Mouse (Mus musculus): ENCODE data around the gene Slc28a1. TPM values are rescaled to one million over a fixed set of nuclear protein-coding genes. Genes with fewer than 3 reads are reported as not detected.
"Not testable (repeated sequence)": the region's sequence is repeated elsewhere in the genome, so short reads cannot be mapped to it uniquely, and the experiment has no call there.

The Slc28a1 gene
- polyA plus RNA-seq, 1 experiment from 2014 or later, result 0.51 TPM

GRCm38 (mm10) chr7:81149759-81150158 is 35.2 kb downstream of the Slc28a1 start:
- Histone ChIP-seq H3K4me2 (peak overlapping the region; percentile 47), H3K27me3 (replicated peaks) (no peaks in the 10 kb centered on the region; the same call in 1 of the 2 replicates), H3K9me3 (replicated peaks) (peaks cover 5% of the 10 kb centered on the region; the same call in 1 of the 2 replicates), H3K4me3 (no peak overlapping the region), H3K9ac (no peak overlapping the region), H3K27ac (no peak overlapping the region), H3K4me1 (peaks cover 12% of the 10 kb centered on the region), H3K36me3 (no peaks in the 10 kb centered on the region)
- WGBS (ENCODE audit: insufficient replicate concordance), result 40% methylated on average over 11 of the region's 11 CpGs
- ATAC-seq, result peak; percentile 79

DNA sequence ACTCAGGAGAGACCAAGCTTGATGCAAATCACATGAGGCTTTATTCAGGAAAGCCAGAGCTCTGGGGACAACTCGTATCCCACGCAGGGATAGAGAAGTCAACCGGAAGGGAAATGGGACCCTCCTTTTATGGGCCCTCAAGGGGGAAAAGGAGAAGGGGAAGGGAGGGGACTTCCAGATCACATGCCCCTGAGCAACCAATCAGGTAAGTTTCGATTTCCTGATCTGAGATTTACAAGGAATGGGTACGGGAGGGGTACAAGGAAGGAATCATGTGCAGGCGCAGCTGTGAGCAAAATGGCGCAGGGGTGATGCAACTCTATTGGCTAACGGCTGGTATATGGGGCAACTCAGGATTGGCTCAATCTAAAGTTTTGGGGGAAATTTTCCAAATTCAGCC is 36.6 kb downstream of the Slc28a1 start:
- Histone ChIP-seq H3K4me2 (no peak overlapping the region), H3K4me3 (no peak overlapping the region), H3K4me1 (peaks cover 12% of the 10 kb centered on the region), H3K27me3 (replicated peaks) (no peaks in the 10 kb centered on the region), H3K27ac (no peak overlapping the region), H3K9me3 (replicated peaks) (peaks cover 5% of the 10 kb centered on the region; the same call in 1 of the 2 replicates), H3K9ac (no peak overlapping the region), H3K36me3 (no peaks in the 10 kb centered on the region)
- ATAC-seq, result no peak
- 84% methylated on average over 8 of the region's 8 CpGs for WGBS (ENCODE audit: insufficient replicate concordance)

- no peaks in the 10 kb centered on the region for H3K36me3 ChIP-seq
- ATAC-seq, result no peak
- 85% methylated on average over 10 of the region's 10 CpGs for WGBS (ENCODE audit: insufficient replicate concordance)
- no peak overlapping the region for H3K27ac ChIP-seq
- no peak overlapping the region for H3K4me3 ChIP-seq
- H3K9me3 ChIP-seq (replicated peaks), result peaks cover 5% of the 10 kb centered on the region; the same call in 1 of the 2 replicates
- no peak overlapping the region for H3K9ac ChIP-seq
- no peak overlapping the region for H3K4me2 ChIP-seq
- H3K27me3 ChIP-seq (replicated peaks), result 0 out of 2 replicates have a peak, but pooled peaks cover 5% of the 10 kb centered on the region
- peaks cover 12% of the 10 kb centered on the region for H3K4me1 ChIP-seq
Observed at GRCm38 (mm10) chr7:81152306-81152705, 37.7 kb downstream of the Slc28a1 start.

- Histone ChIP-seq H3K36me3 (no peaks in the 10 kb centered on the region), H3K27me3 (replicated peaks) (0 out of 2 replicates have a peak, but pooled peaks cover 8% of the 10 kb centered on the region), H3K9ac (no peak overlapping the region), H3K4me3 (no peak overlapping the region), H3K4me2 (no peak overlapping the region), H3K9me3 (replicated peaks) (peaks cover 5% of the 10 kb centered on the region; the same call in 1 of the 2 replicates), H3K27ac (no peak overlapping the region), H3K4me1 (peaks cover 12% of the 10 kb centered on the region)
- ATAC-seq, result no peak
- 64% methylated on average over 7 of the region's 7 CpGs for WGBS (ENCODE audit: insufficient replicate concordance)
Observed at GRCm38 (mm10) chr7:81152826-81153225, 38.2 kb downstream of the Slc28a1 start.

DNA sequence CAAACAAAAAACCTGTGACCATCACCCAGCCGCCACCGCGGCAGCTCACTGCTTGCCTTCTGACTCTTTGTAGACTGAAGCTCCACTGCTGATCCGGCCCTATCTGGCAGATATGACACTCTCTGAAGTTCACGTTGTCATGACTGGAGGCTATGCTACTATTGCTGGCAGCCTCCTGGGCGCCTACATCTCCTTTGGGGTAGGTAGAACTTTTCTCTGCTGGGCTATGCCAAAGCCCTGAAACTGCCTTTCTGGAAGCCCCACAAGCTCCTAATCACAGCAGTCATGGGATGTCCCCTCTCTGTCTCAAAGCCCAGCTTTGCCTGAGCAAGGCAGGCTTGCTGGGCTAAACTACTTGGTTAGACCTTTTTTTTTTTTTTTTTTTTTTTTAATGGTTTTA is 38.7 kb downstream of the Slc28a1 start:
- no peak for ATAC-seq
- Histone ChIP-seq H3K9me3 (replicated peaks) (peaks cover 5% of the 10 kb centered on the region; the same call in 1 of the 2 replicates), H3K4me2 (no peak overlapping the region), H3K36me3 (no peaks in the 10 kb centered on the region), H3K4me1 (peaks cover 12% of the 10 kb centered on the region), H3K27me3 (replicated peaks) (0 out of 2 replicates have a peak, but pooled peaks cover 8% of the 10 kb centered on the region), H3K27ac (no peak overlapping the region), H3K4me3 (no peak overlapping the region), H3K9ac (no peak overlapping the region)
- 71% methylated on average over 6 of the region's 6 CpGs for WGBS (ENCODE audit: insufficient replicate concordance)

DNA sequence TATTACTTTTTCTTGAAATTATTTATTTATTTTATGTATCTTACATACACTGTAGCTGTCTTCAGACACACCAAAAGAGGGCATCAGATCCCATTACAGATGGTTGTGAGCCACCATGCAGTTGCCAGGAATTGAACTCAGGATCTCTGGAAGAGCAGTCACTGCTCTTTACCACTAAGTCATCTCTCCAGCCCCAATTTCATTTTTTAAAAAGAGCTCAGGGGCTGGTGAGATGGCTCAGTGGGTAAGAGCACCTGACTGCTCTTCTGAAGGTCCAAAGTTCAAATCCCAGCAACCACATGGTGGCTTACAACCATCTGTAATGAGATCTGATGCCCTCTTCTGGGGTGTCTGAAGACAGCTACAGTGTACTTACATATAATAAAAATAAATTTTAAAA is 39.6 kb downstream of the Slc28a1 start:
- not testable (repeated sequence) for H3K27me3 ChIP-seq (replicated peaks); H3K4me3 ChIP-seq; H3K9me3 ChIP-seq (replicated peaks); H3K36me3 ChIP-seq; H3K4me2 ChIP-seq; H3K9ac ChIP-seq; H3K27ac ChIP-seq; ATAC-seq
- H3K4me1 ChIP-seq, result peaks cover 16% of the 10 kb centered on the region

GRCm38 (mm10) chr7:81154960-81155359 is 40.4 kb downstream of the Slc28a1 start:
- peaks cover 5% of the 10 kb centered on the region; the same call in 1 of the 2 replicates for H3K9me3 ChIP-seq (replicated peaks)
- 1% methylated on average over 3 of the region's 3 CpGs for WGBS (ENCODE audit: insufficient replicate concordance)
- no peaks in the 10 kb centered on the region for H3K36me3 ChIP-seq
- no peak overlapping the region for H3K9ac ChIP-seq
- ATAC-seq, result peak; percentile 52; the same call in 1 of the 2 replicates
- no peak overlapping the region for H3K4me3 ChIP-seq
- peaks cover 9% of the 10 kb centered on the region for H3K4me1 ChIP-seq
- H3K27me3 ChIP-seq (replicated peaks), result 0 out of 2 replicates have a peak, but pooled peaks cover 8% of the 10 kb centered on the region
- no peak overlapping the region for H3K4me2 ChIP-seq
- no peak overlapping the region for H3K27ac ChIP-seq

DNA sequence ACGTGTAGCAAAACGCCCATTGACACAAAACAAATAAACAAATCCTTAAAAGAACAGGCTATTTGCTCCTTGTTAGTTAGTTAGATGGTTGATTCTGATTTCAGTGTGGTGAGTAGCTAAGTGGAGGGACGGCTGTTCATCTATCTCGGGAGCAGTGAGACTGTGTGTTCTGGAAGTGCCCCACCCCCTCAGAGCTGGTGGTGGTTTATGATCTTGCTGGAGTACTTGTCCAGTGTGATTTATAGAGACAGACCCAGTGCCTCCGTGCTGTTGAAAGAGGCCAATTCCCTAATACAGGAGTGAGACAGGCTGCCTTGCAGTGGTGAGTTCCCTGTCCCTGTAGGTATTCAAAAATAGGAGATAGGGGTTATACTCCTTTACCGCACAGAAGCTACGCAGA is 44.3 kb downstream of the Slc28a1 start:
- H3K4me2 ChIP-seq, result no peak overlapping the region
- H3K9me3 ChIP-seq (replicated peaks), result no peaks in the 10 kb centered on the region
- 0 out of 2 replicates have a peak, but pooled peaks cover 8% of the 10 kb centered on the region for H3K27me3 ChIP-seq (replicated peaks)
- H3K36me3 ChIP-seq, result no peaks in the 10 kb centered on the region
- peaks cover 4% of the 10 kb centered on the region; the same call in 1 of the 2 replicates for H3K4me1 ChIP-seq
- no peak overlapping the region for H3K27ac ChIP-seq
- no peak overlapping the region for H3K4me3 ChIP-seq
- no peak for ATAC-seq
- no peak overlapping the region for H3K9ac ChIP-seq
- WGBS (ENCODE audit: insufficient replicate concordance), result 60% methylated on average over 7 of the region's 7 CpGs

- no peaks in the 10 kb centered on the region for H3K36me3 ChIP-seq
- ATAC-seq, result no peak
- H3K9ac ChIP-seq, result no peak overlapping the region
- no peak overlapping the region for H3K27ac ChIP-seq
- H3K27me3 ChIP-seq (replicated peaks), result 0 out of 2 replicates have a peak, but pooled peaks cover 8% of the 10 kb centered on the region
- H3K4me2 ChIP-seq, result no peak overlapping the region
- 61% methylated on average over 9 of the region's 9 CpGs for WGBS (ENCODE audit: insufficient replicate concordance)
- H3K9me3 ChIP-seq (replicated peaks), result no peaks in the 10 kb centered on the region
- H3K4me1 ChIP-seq, result peaks cover 4% of the 10 kb centered on the region; the same call in 1 of the 2 replicates
- H3K4me3 ChIP-seq, result no peak overlapping the region
Observed at GRCm38 (mm10) chr7:81161666-81162065, 47.1 kb downstream of the Slc28a1 start.

- Histone ChIP-seq H3K27ac (no peak overlapping the region), H3K9ac (no peak overlapping the region), H3K9me3 (replicated peaks) (no peaks in the 10 kb centered on the region), H3K36me3 (no peaks in the 10 kb centered on the region), H3K27me3 (replicated peaks) (0 out of 2 replicates have a peak, but pooled peaks cover 3% of the 10 kb centered on the region), H3K4me3 (no peak overlapping the region), H3K4me2 (no peak overlapping the region), H3K4me1 (peaks cover 4% of the 10 kb centered on the region; the same call in 1 of the 2 replicates)
- 0 out of 2 replicates have a peak, but pooled peaks have one; percentile 27 for ATAC-seq
- 28% methylated on average over 4 of the region's 4 CpGs for WGBS (ENCODE audit: insufficient replicate concordance)
Observed at GRCm38 (mm10) chr7:81162345-81162744, 47.7 kb downstream of the Slc28a1 start.

DNA sequence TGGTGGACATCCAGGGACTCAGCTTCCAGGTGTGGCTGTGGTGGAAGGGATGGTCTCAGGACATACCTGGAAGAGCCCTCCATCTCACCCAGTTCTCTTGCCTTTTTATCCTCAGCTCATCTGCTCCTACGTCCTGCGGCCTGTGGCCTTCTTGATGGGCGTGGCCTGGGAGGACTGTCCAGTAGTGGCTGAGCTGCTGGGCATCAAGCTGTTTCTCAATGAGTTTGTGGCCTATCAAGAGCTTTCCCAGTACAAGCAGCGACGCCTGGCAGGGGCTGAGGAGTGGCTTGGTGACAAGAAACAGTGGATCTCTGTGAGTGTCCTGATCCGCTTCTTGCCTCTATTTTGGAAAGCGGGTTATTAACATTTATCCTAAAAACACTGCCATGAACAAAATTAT is 49.8 kb downstream of the Slc28a1 start:
- no peak for ATAC-seq
- Histone ChIP-seq H3K36me3 (no peaks in the 10 kb centered on the region), H3K4me1 (no peaks in the 10 kb centered on the region), H3K9me3 (replicated peaks) (no peaks in the 10 kb centered on the region), H3K27ac (no peak overlapping the region), H3K27me3 (replicated peaks) (no peaks in the 10 kb centered on the region), H3K9ac (no peak overlapping the region), H3K4me2 (no peak overlapping the region), H3K4me3 (no peak overlapping the region)
- 63% methylated on average over 7 of the region's 7 CpGs for WGBS (ENCODE audit: insufficient replicate concordance)

GRCm38 (mm10) chr7:81167124-81167523 is 52.5 kb downstream of the Slc28a1 start:
- 27% methylated on average over 3 of the region's 3 CpGs for WGBS (ENCODE audit: insufficient replicate concordance)
- no peaks in the 10 kb centered on the region for H3K36me3 ChIP-seq
- no peaks in the 10 kb centered on the region for H3K9me3 ChIP-seq (replicated peaks)
- H3K27me3 ChIP-seq (replicated peaks), result no peaks in the 10 kb centered on the region; the same call in 1 of the 2 replicates
- H3K4me3 ChIP-seq, result no peak overlapping the region
- H3K27ac ChIP-seq, result no peak overlapping the region
- ATAC-seq, result no peak
- H3K4me2 ChIP-seq, result no peak overlapping the region
- no peaks in the 10 kb centered on the region for H3K4me1 ChIP-seq
- H3K9ac ChIP-seq, result no peak overlapping the region

DNA sequence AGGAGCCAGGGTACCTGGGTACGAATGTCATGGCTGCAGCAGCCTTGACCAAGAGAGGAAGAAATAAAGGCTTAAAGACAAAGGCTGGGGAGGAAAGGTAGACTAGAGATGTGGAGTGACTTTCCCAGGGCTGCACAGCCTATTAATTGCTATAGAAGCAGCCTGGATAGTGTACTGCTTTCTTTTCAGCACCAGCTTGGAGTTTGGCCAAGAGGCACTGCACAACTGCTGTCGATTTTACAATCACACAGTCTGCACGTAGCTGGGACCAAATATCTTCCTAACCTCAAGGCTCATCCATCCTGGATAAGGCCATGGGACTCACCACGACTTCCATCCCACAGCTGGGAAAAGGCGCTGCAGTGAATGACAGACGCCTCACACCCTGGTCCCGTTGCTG is 54.8 kb downstream of the Slc28a1 start:
- H3K9me3 ChIP-seq (replicated peaks), result no peaks in the 10 kb centered on the region; the same call in 1 of the 2 replicates
- H3K4me2 ChIP-seq, result no peak overlapping the region
- ATAC-seq, result no peak

More for the DNA sequence above, 54.8 kb downstream of the Slc28a1 start:
- no peaks in the 10 kb centered on the region for H3K4me1 ChIP-seq
- H3K27me3 ChIP-seq (replicated peaks), result no peaks in the 10 kb centered on the region; the same call in 1 of the 2 replicates
- H3K27ac ChIP-seq, result no peak overlapping the region
- no peaks in the 10 kb centered on the region for H3K36me3 ChIP-seq
- no peak overlapping the region for H3K4me3 ChIP-seq
- no peak overlapping the region for H3K9ac ChIP-seq
- 54% methylated on average over 7 of the region's 7 CpGs for WGBS (ENCODE audit: insufficient replicate concordance)
